In the genomic region with DNA sequence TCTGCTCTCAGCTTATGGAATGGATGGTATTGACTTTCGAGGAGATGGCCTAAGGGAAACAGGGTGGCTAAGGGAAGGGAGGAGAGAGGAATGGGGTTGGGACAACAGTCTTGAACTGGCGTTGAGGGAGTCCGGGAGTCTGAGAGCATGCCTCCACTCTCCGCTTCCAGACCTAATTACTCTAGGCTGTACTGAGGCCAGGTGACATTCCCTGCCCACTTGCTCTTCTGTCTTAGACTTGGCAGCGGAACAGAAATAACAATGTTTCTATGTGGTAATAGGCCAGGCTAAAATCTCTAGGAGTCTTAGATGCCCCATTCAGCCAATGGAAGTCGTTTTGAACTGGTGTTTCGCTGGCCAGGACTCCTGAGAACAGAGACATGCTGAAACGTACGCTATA, we compare ENCODE assay signal across 7 mouse cellular contexts. TPM values are rescaled to one million over a fixed set of nuclear protein-coding genes. Genes with fewer than 3 reads are reported as not detected.
DNase-seq lines count a peak whose midpoint lies in the region; ATAC-seq and TF ChIP-seq lines count a peak whose summit lies in the region.

No protein-coding gene starts in this region.

- no peak for TF ChIP-seq POLR2A in spleen, adult 2 months (IDR thresholded peaks at IDR 0.05; ENCODE audit: low read depth, low read length)

- H3K27ac ChIP-seq in spleen, adult 2 months (ENCODE audit: insufficient read depth, low read length), result no peak overlapping the region; the same call in 1 of the 2 replicates
- H3K27ac ChIP-seq in forebrain, embryonic 12.5 days, result no peak overlapping the region
- H3K27ac ChIP-seq in limb, embryonic 15.5 days, result no peak overlapping the region

- DNase-seq in spleen, adult 2 months (ENCODE audit: low read depth in 1 of 2, low spot score in 2 of 2), result no peak
- no peak for DNase-seq in spleen, postnatal 36 days (ENCODE audit: low spot score in 2 of 2)
- DNase-seq in urinary bladder, postnatal 4 days (ENCODE audit: low spot score in 2 of 2), result no peak
- no peak for DNase-seq in retina, embryonic 14.5 days (ENCODE audit: low spot score)

- TF ChIP-seq CTCF in spleen, adult 2 months (IDR thresholded peaks at IDR 0.05; ENCODE audit: extremely low read depth, insufficient read depth, insufficient read length, insufficient replicate concordance), result no peak

- WGBS in spleen, adult 2 months, result 79% methylated on average over 9 of the region's 9 CpGs
- WGBS in forebrain, embryonic 12.5 days, result 87% methylated on average over 9 of the region's 9 CpGs
- WGBS in limb, embryonic 15.5 days, result 68% methylated on average over 9 of the region's 9 CpGs

- H3K4me3 ChIP-seq in spleen, adult 2 months (ENCODE audit: extremely low read depth, insufficient read depth, insufficient read length), result peak overlapping the region; percentile 81
- peak overlapping the region; percentile 73 for H3K4me3 ChIP-seq in forebrain, embryonic 12.5 days (replicated peaks)
- H3K4me3 ChIP-seq in limb, embryonic 15.5 days, result peak overlapping the region; percentile 76

- H3K27me3 ChIP-seq in spleen, adult 2 months (ENCODE audit: control insufficient read depth, insufficient read depth, low read length), result no peaks in the 10 kb centered on the region
- no peaks in the 10 kb centered on the region for H3K27me3 ChIP-seq in forebrain, embryonic 12.5 days
- no peaks in the 10 kb centered on the region for H3K27me3 ChIP-seq in limb, embryonic 15.5 days

- H3K36me3 ChIP-seq in spleen, adult 2 months (ENCODE audit: control insufficient read depth, insufficient read depth, low read length), result no peaks in the 10 kb centered on the region; the same call in 1 of the 2 replicates
- H3K36me3 ChIP-seq in forebrain, embryonic 12.5 days (replicated peaks), result peaks cover 9% of the 10 kb centered on the region
- H3K36me3 ChIP-seq in limb, embryonic 15.5 days, result peaks cover 13% of the 10 kb centered on the region

- H3K9ac ChIP-seq in forebrain, embryonic 12.5 days, result peak overlapping the region; percentile 70; the same call in 1 of the 2 replicates
- H3K9ac ChIP-seq in limb, embryonic 15.5 days, result 0 out of 2 replicates have a peak overlapping the region, but pooled peaks have one; percentile 47

- peaks cover 7% of the 10 kb centered on the region; the same call in 1 of the 2 replicates for H3K4me1 ChIP-seq in spleen, adult 2 months (ENCODE audit: control insufficient read depth, insufficient read depth, insufficient read length)
- peaks cover 11% of the 10 kb centered on the region for H3K4me1 ChIP-seq in forebrain, embryonic 12.5 days
- H3K4me1 ChIP-seq in limb, embryonic 15.5 days, result peaks cover 13% of the 10 kb centered on the region

- ATAC-seq in forebrain, embryonic 12.5 days (ENCODE audit: low FRiP score), result no peak
- no peak for ATAC-seq in limb, embryonic 15.5 days (ENCODE audit: insufficient number of reproducible peaks, low FRiP score, low TSS enrichment, low read depth)
- ATAC-seq in monocyte, adult 5-6 weeks (replicated peaks; ENCODE audit: insufficient number of reproducible peaks, low FRiP score, low TSS enrichment, poor library complexity, severe bottlenecking), result no peak

- H3K9me3 ChIP-seq in forebrain, embryonic 12.5 days, result no peaks in the 10 kb centered on the region
- no peaks in the 10 kb centered on the region for H3K9me3 ChIP-seq in limb, embryonic 15.5 days

- H3K4me2 ChIP-seq in forebrain, embryonic 12.5 days, result peak overlapping the region; percentile 67
- peak overlapping the region; percentile 78 for H3K4me2 ChIP-seq in limb, embryonic 15.5 days

RNA-seq across cellular contexts. Expression of a gene that starts 0.8 kb away (rescaled TPM):
- polyA plus RNA-seq in spleen, adult 2 months (2012; rRNA removed), result 24.6 and 35.4 TPM in 2 replicates
- 13.8 and 15.8 TPM in 2 replicates for polyA plus RNA-seq in forebrain, embryonic 12.5 days (2016; fragmentation: Nextera tagmentation; extraction: Ambion mirVana)
- 17.9 and 19.9 TPM in 2 replicates for polyA plus RNA-seq in limb, embryonic 15.5 days (2015; fragmentation: Nextera tagmentation; extraction: Ambion mirVana)
- total RNA-seq in monocyte, adult 5-6 weeks (2017), result 7.7 to 8.6 TPM (median 8.2 TPM) in 3 replicates

RNA-seq across cellular contexts. Expression of a gene that starts 14.3 kb away (rescaled TPM):
- polyA plus RNA-seq in spleen, adult 2 months (2012; rRNA removed), result 0.67 and 0.69 TPM in 2 replicates
- polyA plus RNA-seq in forebrain, embryonic 12.5 days (2016; fragmentation: Nextera tagmentation; extraction: Ambion mirVana), result 1.9 TPM in 2 replicates
- polyA plus RNA-seq in limb, embryonic 15.5 days (2015; fragmentation: Nextera tagmentation; extraction: Ambion mirVana), result 57.6 and 58.3 TPM in 2 replicates
- total RNA-seq in monocyte, adult 5-6 weeks (2017), result not detected in 3 replicates

RNA-seq across cellular contexts. Expression of a gene that starts 17.6 kb away (rescaled TPM):
- 22.4 and 22.6 TPM in 2 replicates for polyA plus RNA-seq in spleen, adult 2 months (2012; rRNA removed)
- polyA plus RNA-seq in forebrain, embryonic 12.5 days (2016; fragmentation: Nextera tagmentation; extraction: Ambion mirVana), result 72.9 and 79.8 TPM in 2 replicates
- polyA plus RNA-seq in limb, embryonic 15.5 days (2015; fragmentation: Nextera tagmentation; extraction: Ambion mirVana), result 36.5 and 41.0 TPM in 2 replicates
- 11.1 to 13.3 TPM (median 13.1 TPM) in 3 replicates for total RNA-seq in monocyte, adult 5-6 weeks (2017)

RNA-seq across cellular contexts. Expression of a gene that starts 59.7 kb away (rescaled TPM):
- 18.8 and 22.2 TPM in 2 replicates for polyA plus RNA-seq in spleen, adult 2 months (2012; rRNA removed)
- 33.3 and 37.0 TPM in 2 replicates for polyA plus RNA-seq in forebrain, embryonic 12.5 days (2016; fragmentation: Nextera tagmentation; extraction: Ambion mirVana)
- polyA plus RNA-seq in limb, embryonic 15.5 days (2015; fragmentation: Nextera tagmentation; extraction: Ambion mirVana), result 31.7 TPM in 2 replicates
- 65.9 to 77.4 TPM (median 66.8 TPM) in 3 replicates for total RNA-seq in monocyte, adult 5-6 weeks (2017)

RNA-seq across cellular contexts. Expression of a gene that starts 59.7 kb away (rescaled TPM):
- polyA plus RNA-seq in spleen, adult 2 months (2012; rRNA removed), result 24.0 and 25.2 TPM in 2 replicates
- 58.7 and 59.2 TPM in 2 replicates for polyA plus RNA-seq in forebrain, embryonic 12.5 days (2016; fragmentation: Nextera tagmentation; extraction: Ambion mirVana)
- polyA plus RNA-seq in limb, embryonic 15.5 days (2015; fragmentation: Nextera tagmentation; extraction: Ambion mirVana), result 42.5 and 43.0 TPM in 2 replicates
- total RNA-seq in monocyte, adult 5-6 weeks (2017), result 9.3 to 14.4 TPM (median 10.9 TPM) in 3 replicates

Comparison
In these comparisons a context has a peak if more than half of its experiments do, and no peak if none do; other contexts are left out.
1. RNA of a gene that starts 14.3 kb away (polyA plus RNA-seq): 57.6 to 58.3 TPM in limb, embryonic 15.5 days; 1.9 TPM in forebrain, embryonic 12.5 days and 0.67 to 0.69 TPM in spleen, adult 2 months; every median in the first group is over 10 times any median in the second.
2. Peak in every context shown above with its lines, with median percentiles within 50 percentile points of each other: H3K4me3 ChIP-seq.